Mouse (Mus musculus): ENCODE results near the gene Ubqln1. TPM values are rescaled to one million over a fixed set of nuclear protein-coding genes. Genes with fewer than 3 reads are reported as not detected.
"Not testable (repeated sequence)": the region's sequence is repeated elsewhere in the genome, so short reads cannot be mapped to it uniquely, and the experiment has no call there.

Ubqln1 gene
- polyA plus RNA-seq, 1 experiment from 2014 or later, result 107 TPM

- ATAC-seq, result no peak
- Histone ChIP-seq H3K9ac (no peak overlapping the region), H3K27ac (no peak overlapping the region), H3K36me3 (no peaks in the 10 kb centered on the region), H3K9me3 (no peaks in the 10 kb centered on the region), H3K4me3 (replicated peaks) (no peak overlapping the region), H3K27me3 (replicated peaks) (no peaks in the 10 kb centered on the region), H3K4me2 (replicated peaks) (no peak overlapping the region), H3K4me1 (replicated peaks) (0 out of 2 replicates have a peak, but pooled peaks cover 8% of the 10 kb centered on the region)
- 88% methylated on average over 1 of the region's 1 CpGs for WGBS
These were observed 67.7 kb downstream of the Ubqln1 start for GRCm38 (mm10) chr13:58147760-58148159.

DNA sequence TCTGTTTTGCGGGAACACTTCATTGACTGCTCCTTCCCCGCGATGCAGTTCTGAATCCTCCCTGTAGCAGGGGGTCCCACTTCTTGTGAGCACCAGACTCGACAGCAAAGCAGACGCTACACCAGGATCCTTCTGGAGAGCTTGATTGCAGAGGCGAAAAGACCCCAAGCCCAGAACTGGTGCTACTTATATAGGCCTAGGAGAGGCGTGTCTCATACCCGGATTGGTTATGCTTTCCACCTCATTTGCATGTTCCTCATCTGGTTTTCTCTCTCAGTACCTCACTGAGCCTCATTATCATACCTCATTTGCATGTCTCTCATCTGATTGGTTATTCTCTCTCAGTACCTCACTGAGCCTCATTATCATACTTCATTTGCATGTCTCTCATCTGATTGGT is 68.8 kb downstream of the Ubqln1 start:
- H3K27ac ChIP-seq; H3K4me3 ChIP-seq (replicated peaks); H3K9ac ChIP-seq; H3K9me3 ChIP-seq; H3K4me1 ChIP-seq (replicated peaks); H3K27me3 ChIP-seq (replicated peaks); ATAC-seq; H3K36me3 ChIP-seq; H3K4me2 ChIP-seq (replicated peaks): not testable (repeated sequence)
- WGBS, result 97% methylated on average over 8 of the region's 8 CpGs

GRCm38 (mm10) chr13:58131692-58132091 is 83.8 kb downstream of the Ubqln1 start:
- Histone ChIP-seq H3K4me3 (replicated peaks) (no peak overlapping the region), H3K9me3 (no peaks in the 10 kb centered on the region), H3K36me3 (no peaks in the 10 kb centered on the region), H3K4me1 (replicated peaks) (peaks cover 10% of the 10 kb centered on the region), H3K4me2 (replicated peaks) (no peak overlapping the region), H3K9ac (no peak overlapping the region), H3K27me3 (replicated peaks) (no peaks in the 10 kb centered on the region), H3K27ac (no peak overlapping the region)
- no peak for ATAC-seq
- WGBS, result 47% methylated on average over 3 of the region's 3 CpGs

DNA sequence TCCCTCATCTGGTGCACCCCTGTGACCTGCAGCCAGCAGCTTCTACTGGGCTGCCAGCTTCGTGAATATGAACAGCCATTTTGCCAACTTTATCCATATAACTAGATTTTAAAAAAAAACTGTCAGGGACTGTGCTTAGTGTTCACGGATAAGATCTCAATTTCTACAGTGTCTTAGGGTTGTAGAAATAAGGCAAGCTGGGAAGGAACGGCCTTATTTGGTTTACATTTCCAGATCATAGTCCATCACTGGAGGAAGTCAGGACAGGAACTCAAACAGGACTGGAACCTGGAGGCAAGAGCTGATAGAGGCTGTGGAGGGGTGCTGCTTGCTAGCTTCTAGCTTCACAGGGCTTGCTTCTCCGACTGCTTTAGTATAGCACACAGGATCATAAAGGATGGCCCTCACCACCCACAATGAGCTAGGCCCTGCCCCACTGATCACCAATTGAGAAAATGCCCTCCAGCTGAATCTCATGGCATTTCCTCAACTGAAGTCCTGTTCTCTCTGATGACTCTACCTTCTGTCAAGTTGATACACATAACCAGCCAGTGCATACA is 85.7 kb downstream of the Ubqln1 start:
- peak overlapping the region; percentile 73 for H3K4me2 ChIP-seq (replicated peaks)
- 28% methylated on average over 4 of the region's 4 CpGs for WGBS
- peak overlapping the region; percentile 90 for H3K4me3 ChIP-seq (replicated peaks)
- no peaks in the 10 kb centered on the region for H3K9me3 ChIP-seq
- peak overlapping the region; percentile 98 for H3K27ac ChIP-seq
- H3K27me3 ChIP-seq (replicated peaks), result no peaks in the 10 kb centered on the region
- ATAC-seq, result peak; percentile 0; the same call in 1 of the 2 replicates
- H3K4me1 ChIP-seq (replicated peaks), result peaks cover 12% of the 10 kb centered on the region
- H3K9ac ChIP-seq, result peak overlapping the region; percentile 99
- H3K36me3 ChIP-seq, result no peaks in the 10 kb centered on the region

GRCm38 (mm10) chr13:58128768-58129671 is 86.4 kb downstream of the Ubqln1 start:
- H3K36me3 ChIP-seq, result no peaks in the 10 kb centered on the region
- no peaks in the 10 kb centered on the region for H3K27me3 ChIP-seq (replicated peaks)

GRCm38 (mm10) chr13:58128396-58128767 is 87.1 kb downstream of the Ubqln1 start, which contains the start of gene Hnrnpa0:
Gene Hnrnpa0, minus strand, starts transcription at chr13:58128556.
- 0% methylated on average over 25 of the region's 62 CpGs for WGBS
- Histone ChIP-seq H3K4me3 (replicated peaks) (peak within 1 kb of the TSS; percentile 90), H3K4me1 (replicated peaks) (peaks cover 23% of the 10 kb centered on the region), H3K9ac (peak within 1 kb of the TSS; percentile 99), H3K27me3 (replicated peaks) (no peaks in the 10 kb centered on the region), H3K36me3 (no peaks in the 10 kb centered on the region), H3K27ac (peak within 1 kb of the TSS; percentile 98), H3K4me2 (replicated peaks) (peak within 1 kb of the TSS; percentile 73), H3K9me3 (no peaks in the 10 kb centered on the region)
- peak; percentile 95 for ATAC-seq

More at GRCm38 (mm10) chr13:58128768-58129671, 86.4 kb downstream of the Ubqln1 start:
- under 1% methylated on average over 82 of the region's 83 CpGs for WGBS
- peak overlapping the region; percentile 99 for H3K9ac ChIP-seq
- ATAC-seq, result peak; percentile 97
- peak overlapping the region; percentile 98 for H3K27ac ChIP-seq
- no peaks in the 10 kb centered on the region for H3K9me3 ChIP-seq
- peak overlapping the region; percentile 73 for H3K4me2 ChIP-seq (replicated peaks)
- H3K4me1 ChIP-seq (replicated peaks), result peaks cover 18% of the 10 kb centered on the region
- peak overlapping the region; percentile 90 for H3K4me3 ChIP-seq (replicated peaks)

- H3K9me3 ChIP-seq, result no peaks in the 10 kb centered on the region
- peaks cover 24% of the 10 kb centered on the region for H3K4me1 ChIP-seq (replicated peaks)
- peak overlapping the region; percentile 90 for H3K4me3 ChIP-seq (replicated peaks)
- H3K27me3 ChIP-seq (replicated peaks), result no peaks in the 10 kb centered on the region
- ATAC-seq, result peak; percentile 39
- H3K27ac ChIP-seq, result peak overlapping the region; percentile 98
- WGBS, result under 1% methylated on average over 79 of the region's 81 CpGs
- H3K36me3 ChIP-seq, result no peaks in the 10 kb centered on the region
- peak overlapping the region; percentile 65 for H3K4me2 ChIP-seq (replicated peaks)
- peak overlapping the region; percentile 99 for H3K9ac ChIP-seq
These were observed 87.6 kb downstream of the Ubqln1 start for GRCm38 (mm10) chr13:58127766-58128361.

GRCm38 (mm10) chr13:58126862-58127765 is 88.3 kb downstream of the Ubqln1 start:
- ATAC-seq, result no peak
- Histone ChIP-seq H3K36me3 (no peaks in the 10 kb centered on the region), H3K4me2 (replicated peaks) (peak overlapping the region; percentile 65), H3K9me3 (no peaks in the 10 kb centered on the region), H3K9ac (peak overlapping the region; percentile 99), H3K4me1 (replicated peaks) (peaks cover 24% of the 10 kb centered on the region), H3K4me3 (replicated peaks) (peak overlapping the region; percentile 90), H3K27me3 (replicated peaks) (no peaks in the 10 kb centered on the region), H3K27ac (peak overlapping the region; percentile 98)
- WGBS, result under 1% methylated on average over 63 of the region's 92 CpGs

Other genes starting within 250 kb of the Ubqln1 start
- 2.6 and 2.8 TPM in 2 replicates for gene Klhl3, start 102.1 kb downstream of the Ubqln1 start, polyA plus RNA-seq (2015; fragmentation: Nextera tagmentation; extraction: Ambion mirVana)
- gene Hnrnpa0, start 87.1 kb downstream of the Ubqln1 start, polyA plus RNA-seq (2015; fragmentation: Nextera tagmentation; extraction: Ambion mirVana), result 28.2 and 36.2 TPM in 2 replicates
- gene Idnk, start 58.0 kb downstream of the Ubqln1 start, polyA plus RNA-seq (2015; fragmentation: Nextera tagmentation; extraction: Ambion mirVana), result 43.0 and 44.0 TPM in 2 replicates
- 20.0 and 21.5 TPM in 2 replicates for gene Gkap1, start 60.0 kb upstream of the Ubqln1 start, polyA plus RNA-seq (2015; fragmentation: Nextera tagmentation; extraction: Ambion mirVana)
- 0.40 and 0.69 TPM in 2 replicates for gene Kif27, start 143.5 kb upstream of the Ubqln1 start, polyA plus RNA-seq (2015; fragmentation: Nextera tagmentation; extraction: Ambion mirVana)
- 42.1 and 44.1 TPM in 2 replicates for gene 2210016F16Rik, start 169.6 kb upstream of the Ubqln1 start, polyA plus RNA-seq (2015; fragmentation: Nextera tagmentation; extraction: Ambion mirVana)
- 21.5 and 25.7 TPM in 2 replicates for gene Rmi1, start 186.6 kb upstream of the Ubqln1 start, polyA plus RNA-seq (2015; fragmentation: Nextera tagmentation; extraction: Ambion mirVana)
- gene Hnrnpk, start 187.7 kb upstream of the Ubqln1 start, polyA plus RNA-seq (2015; fragmentation: Nextera tagmentation; extraction: Ambion mirVana), result 1,180 and 1,388 TPM in 2 replicates

Data from intestine, embryonic 15.5 days (tissue).